Mouse (Mus musculus) stomach, postnatal 0 days (tissue): ENCODE measurements around the gene Klhl9.
"Not testable (repeated sequence)": the region's sequence is repeated elsewhere in the genome, so short reads cannot be mapped to it uniquely, and the experiment has no call there.

ENCODE experiments used
- CTCF ChIP-seq: IDR thresholded peaks from 2 replicates; pipeline ENCODE4 v1.5.1; 2016; ENCODE audit warnings: antibody characterized with exemption, low read depth, mild to moderate bottlenecking, moderate library complexity
- EP300 ChIP-seq: optimal IDR thresholded peaks from 2 replicates; pipeline ENCODE3; 2016; ENCODE audit warnings: antibody characterized with exemption

DNA sequence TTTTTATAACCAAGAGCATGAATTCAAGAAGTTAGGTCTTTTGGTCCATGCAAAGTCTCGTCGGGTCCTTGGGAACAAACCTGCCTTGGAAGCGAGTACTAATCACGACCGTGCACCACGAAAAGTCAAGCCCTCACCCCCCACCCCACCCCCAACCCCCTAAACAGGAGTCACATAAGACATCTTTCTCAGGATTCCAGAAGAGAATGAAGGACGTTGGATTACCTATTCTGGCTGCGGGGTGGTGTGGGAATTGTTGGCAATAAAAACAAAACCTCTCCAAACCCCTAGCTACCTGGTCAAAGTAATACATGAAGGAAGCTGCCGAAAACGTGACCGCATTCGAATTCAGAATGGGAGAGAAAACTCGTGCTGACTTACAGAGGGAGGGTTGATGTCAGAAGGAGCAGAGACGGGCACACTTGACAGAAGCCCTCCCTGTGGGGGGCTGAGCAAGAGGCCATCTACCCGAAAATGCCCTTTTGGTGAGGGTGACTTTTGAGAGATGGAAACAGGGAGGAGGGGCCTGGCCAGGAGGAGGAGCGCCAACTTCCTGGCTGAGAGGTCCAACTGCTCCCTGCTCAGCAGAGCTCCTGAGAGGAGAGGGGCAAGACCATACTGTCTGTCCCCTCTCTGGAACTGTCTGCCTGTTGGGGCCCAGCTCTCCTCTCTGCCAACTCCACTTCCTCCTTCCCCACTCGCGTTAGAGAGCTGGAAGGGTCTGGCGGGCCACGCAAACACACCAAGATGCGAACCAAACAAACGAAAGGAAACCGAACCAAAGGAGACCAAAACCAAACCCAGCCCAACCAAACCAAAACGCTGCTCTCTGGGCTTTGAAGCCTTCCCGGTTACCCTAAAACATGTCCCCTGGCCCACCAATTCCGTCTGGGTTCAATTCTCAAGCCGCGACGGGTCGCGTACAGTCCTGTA lies 34.6 kb upstream of the Klhl9 start:
- TF ChIP-seq CTCF, EP300: not testable (repeated sequence)
